ENCODE assay signal across 19 mouse cellular contexts in genomic region chr17:88769283-88769859, GRCm38 (mm10). TPM values are rescaled to one million over a fixed set of nuclear protein-coding genes. Genes with fewer than 3 reads are reported as not detected.
A peak's percentile ranks its signal among the peaks of the same experiment; 100 is the strongest.
DNase-seq lines count a peak whose midpoint lies in the region; ATAC-seq lines count a peak whose summit lies in the region.
"Had no signal": no experiment of that assay in that cellular context is flagged by ENCODE, and none has a peak within 500 bp of the region (broad histone marks: within the 10 kb centered on the region; RNA-seq: fewer than 3 reads in every experiment).

No protein-coding gene starts in this region.

- H3K36me3 ChIP-seq in hindbrain, embryonic 13.5 days, result no peaks in the 10 kb centered on the region
- no peaks in the 10 kb centered on the region for H3K36me3 ChIP-seq in hindbrain, embryonic 10.5 days
- H3K36me3 ChIP-seq in forebrain, embryonic 14.5 days (ENCODE audit: control insufficient read depth, insufficient read depth, low read length), result no peaks in the 10 kb centered on the region
- H3K36me3 ChIP-seq in midbrain, embryonic 13.5 days, result no peaks in the 10 kb centered on the region
- H3K36me3 ChIP-seq: embryonic facial prominence, embryonic 15.5 days; limb, embryonic 12.5 days; liver, embryonic 15.5 days had no signal

- no peak overlapping the region for H3K9ac ChIP-seq in hindbrain, embryonic 13.5 days
- H3K9ac ChIP-seq in forebrain, embryonic 14.5 days (ENCODE audit: low read length), result no peak overlapping the region
- no peak overlapping the region for H3K9ac ChIP-seq in midbrain, embryonic 13.5 days (replicated peaks)
- H3K9ac ChIP-seq: embryonic facial prominence, embryonic 15.5 days; limb, embryonic 12.5 days; liver, embryonic 15.5 days had no signal

- 0 out of 2 replicates have a peak overlapping the region, but pooled peaks have one; percentile 19 for H3K27ac ChIP-seq in hindbrain, embryonic 13.5 days
- H3K27ac ChIP-seq in hindbrain, embryonic 10.5 days, result no peak overlapping the region
- H3K27ac ChIP-seq in forebrain, embryonic 14.5 days (ENCODE audit: low read depth, low read length), result no peak overlapping the region
- H3K27ac ChIP-seq in midbrain, embryonic 13.5 days, result no peak overlapping the region
- H3K27ac ChIP-seq: embryonic facial prominence, embryonic 15.5 days; limb, embryonic 12.5 days; liver, embryonic 15.5 days; stomach, postnatal 0 days had no signal

- H3K4me3 ChIP-seq in hindbrain, embryonic 13.5 days, result no peak overlapping the region
- no peak overlapping the region for H3K4me3 ChIP-seq in hindbrain, embryonic 10.5 days
- no peak overlapping the region for H3K4me3 ChIP-seq in forebrain, embryonic 14.5 days (ENCODE audit: low read depth, low read length)
- no peak overlapping the region for H3K4me3 ChIP-seq in midbrain, embryonic 13.5 days (replicated peaks)
- H3K4me3 ChIP-seq: embryonic facial prominence, embryonic 15.5 days; limb, embryonic 12.5 days; liver, embryonic 15.5 days had no signal

- DNase-seq in hindbrain, embryonic 10.5 days (ENCODE audit: low spot score), result no peak
- DNase-seq in Muller cell, postnatal 12 days (ENCODE audit: inconsistent ontology term), result peak; percentile 42
- DNase-seq in forebrain, embryonic 14.5 days (ENCODE audit: low spot score), result peak; percentile 56
- no peak for DNase-seq in kidney, postnatal 14 days
- DNase-seq in embryo, embryonic 10.5 days (ENCODE audit: low spot score), result no peak
- DNase-seq: B cell, adult 2 months; cerebellum, adult 11-12 months; cerebellum, postnatal 36 days; gastrocnemius, postnatal 14 days; kidney, adult 11 months; kidney, postnatal 4 days; lung, postnatal 4 days; thymus, postnatal 14 days had no signal

- ATAC-seq in hindbrain, embryonic 13.5 days (ENCODE audit: low FRiP score), result peak; percentile 66
- ATAC-seq in forebrain, embryonic 14.5 days, result peak; percentile 56; the same call in 1 of the 2 replicates
- ATAC-seq in midbrain, embryonic 13.5 days, result peak; percentile 78

- 39% methylated on average over 2 of the region's 2 CpGs for WGBS in hindbrain, embryonic 13.5 days
- 58% methylated on average over 2 of the region's 2 CpGs for WGBS in hindbrain, embryonic 10.5 days
- WGBS in forebrain, embryonic 14.5 days, result 45% methylated on average over 2 of the region's 2 CpGs
- WGBS in midbrain, embryonic 13.5 days, result 30% methylated on average over 2 of the region's 2 CpGs

- H3K9me3 ChIP-seq in hindbrain, embryonic 13.5 days, result no peaks in the 10 kb centered on the region
- H3K9me3 ChIP-seq in hindbrain, embryonic 10.5 days, result peaks cover 2% of the 10 kb centered on the region; the same call in 1 of the 2 replicates
- peaks cover 5% of the 10 kb centered on the region; the same call in 1 of the 2 replicates for H3K9me3 ChIP-seq in forebrain, embryonic 14.5 days (replicated peaks; ENCODE audit: control insufficient read depth, low read length)
- no peaks in the 10 kb centered on the region for H3K9me3 ChIP-seq in midbrain, embryonic 13.5 days
- H3K9me3 ChIP-seq: embryonic facial prominence, embryonic 15.5 days; limb, embryonic 12.5 days; liver, embryonic 15.5 days had no signal

- peaks cover 13% of the 10 kb centered on the region for H3K4me1 ChIP-seq in hindbrain, embryonic 13.5 days (replicated peaks)
- H3K4me1 ChIP-seq in hindbrain, embryonic 10.5 days (replicated peaks), result peaks cover 20% of the 10 kb centered on the region
- H3K4me1 ChIP-seq in forebrain, embryonic 14.5 days (ENCODE audit: control insufficient read depth, insufficient read depth, low read length), result peaks cover 4% of the 10 kb centered on the region
- peaks cover 26% of the 10 kb centered on the region for H3K4me1 ChIP-seq in midbrain, embryonic 13.5 days (replicated peaks)
- H3K4me1 ChIP-seq: liver, embryonic 15.5 days had no signal

- no peaks in the 10 kb centered on the region for H3K27me3 ChIP-seq in hindbrain, embryonic 13.5 days
- peaks cover 21% of the 10 kb centered on the region for H3K27me3 ChIP-seq in hindbrain, embryonic 10.5 days (ENCODE audit: insufficient read depth, poor library complexity, severe bottlenecking)
- peaks cover 17% of the 10 kb centered on the region; the same call in 1 of the 2 replicates for H3K27me3 ChIP-seq in forebrain, embryonic 14.5 days (replicated peaks; ENCODE audit: control insufficient read depth, insufficient read depth, low read length)
- H3K27me3 ChIP-seq in midbrain, embryonic 13.5 days, result peaks cover 21% of the 10 kb centered on the region
- H3K27me3 ChIP-seq: embryonic facial prominence, embryonic 15.5 days; limb, embryonic 12.5 days; liver, embryonic 15.5 days had no signal

- H3K4me2 ChIP-seq in hindbrain, embryonic 13.5 days, result no peak overlapping the region
- no peak overlapping the region for H3K4me2 ChIP-seq in forebrain, embryonic 14.5 days (ENCODE audit: low read length)
- H3K4me2 ChIP-seq in midbrain, embryonic 13.5 days (replicated peaks), result no peak overlapping the region
- H3K4me2 ChIP-seq: embryonic facial prominence, embryonic 15.5 days; limb, embryonic 12.5 days; liver, embryonic 15.5 days had no signal

RNA-seq across cellular contexts. Expression of gene Lhcgr, which starts 22.4 kb away (rescaled TPM):
- 1.9 and 2.7 TPM in 2 replicates for polyA plus RNA-seq in hindbrain, embryonic 13.5 days (2015; fragmentation: Nextera tagmentation; extraction: Ambion mirVana)
- polyA plus RNA-seq in hindbrain, embryonic 10.5 days (2016; fragmentation: Nextera tagmentation; extraction: Ambion mirVana), result 0.26 and 0.55 TPM in 2 replicates
- 0.79 and 1.3 TPM in 2 replicates for polyA plus RNA-seq in forebrain, embryonic 14.5 days (2014; fragmentation: Nextera tagmentation; extraction: Ambion mirVana)
- polyA plus RNA-seq in midbrain, embryonic 13.5 days (2015; fragmentation: Nextera tagmentation; extraction: Ambion mirVana), result 0.39 and 0.42 TPM in 2 replicates
- polyA plus RNA-seq: embryonic facial prominence, embryonic 15.5 days; liver, embryonic 15.5 days; stomach, postnatal 0 days had no signal

Comparison
In these comparisons a context has a peak if more than half of its experiments do, and no peak if none do; other contexts are left out.
1. DNase-seq: peak in Muller cell, postnatal 12 days (single experiment) and forebrain, embryonic 14.5 days (single experiment); none in hindbrain, embryonic 10.5 days (single experiment), kidney, postnatal 14 days (single experiment) and embryo, embryonic 10.5 days (single experiment).
2. Peak in every context shown above with its lines, with median percentiles within 50 percentile points of each other: ATAC-seq.